27 mouse cellular contexts compared by ENCODE assay signal in the genomic region with DNA sequence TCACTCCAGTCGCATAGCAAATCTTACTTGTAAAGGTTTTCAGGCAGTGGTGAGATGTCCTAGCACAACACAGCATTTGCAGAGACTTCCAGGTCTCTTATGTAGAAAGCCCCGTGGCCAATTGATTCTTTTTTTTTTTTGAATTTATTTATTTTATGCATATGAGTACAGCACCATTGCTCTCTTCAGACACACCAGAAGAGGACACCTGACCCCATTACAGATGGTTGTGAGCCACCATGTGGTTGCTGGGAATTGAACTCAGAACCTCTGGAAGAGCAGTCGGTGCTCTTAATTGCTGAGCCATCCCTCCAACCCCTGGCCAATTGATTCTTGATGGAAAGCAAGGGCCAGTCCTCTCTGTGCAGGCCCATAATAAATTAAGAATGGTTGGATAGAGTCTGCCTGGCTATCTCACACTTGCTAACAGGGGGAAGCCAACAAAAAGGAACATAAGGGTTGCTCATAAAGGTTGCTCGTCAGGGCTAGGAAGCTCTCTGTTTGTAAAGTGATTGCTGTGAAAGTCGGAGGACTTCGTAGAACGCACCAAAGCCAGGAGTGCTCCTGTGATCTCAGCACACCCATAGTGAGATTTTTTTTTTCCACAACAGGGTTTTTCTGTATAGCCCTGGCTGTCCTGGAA. TPM values are rescaled to one million over a fixed set of nuclear protein-coding genes. Genes with fewer than 3 reads are reported as not detected.
"Had no signal": no experiment of that assay in that cellular context is flagged by ENCODE, and none has a peak within 500 bp of the region (broad histone marks: within the 10 kb centered on the region; RNA-seq: fewer than 3 reads in every experiment).

No protein-coding gene starts in this region.

- H3K4me1 ChIP-seq: embryonic facial prominence, embryonic 15.5 days; forebrain, embryonic 15.5 days had no signal

- H3K9ac ChIP-seq: embryonic facial prominence, embryonic 12.5 days; embryonic facial prominence, embryonic 13.5 days; embryonic facial prominence, embryonic 15.5 days; forebrain, embryonic 12.5 days; forebrain, embryonic 13.5 days; forebrain, embryonic 15.5 days; forebrain, postnatal 0 days had no signal

- ATAC-seq: forebrain, embryonic 13.5 days; forebrain, embryonic 14.5 days; forebrain, embryonic 15.5 days; forebrain, embryonic 16.5 days; forebrain, postnatal 0 days had no signal

- H3K4me3 ChIP-seq: embryonic facial prominence, embryonic 10.5 days; embryonic facial prominence, embryonic 12.5 days; embryonic facial prominence, embryonic 13.5 days; embryonic facial prominence, embryonic 15.5 days; erythroblast, embryonic 14.5 days; forebrain, embryonic 10.5 days; forebrain, embryonic 12.5 days; forebrain, embryonic 13.5 days; forebrain, embryonic 15.5 days; gastrocnemius, adult 2 months; heart, adult 2 months had no signal

- H3K27ac ChIP-seq: embryonic facial prominence, embryonic 10.5 days; embryonic facial prominence, embryonic 12.5 days; embryonic facial prominence, embryonic 13.5 days; embryonic facial prominence, embryonic 15.5 days; forebrain, embryonic 10.5 days; forebrain, embryonic 12.5 days; forebrain, embryonic 13.5 days; forebrain, embryonic 15.5 days; gastrocnemius, adult 2 months; heart, adult 2 months had no signal

- H3K27me3 ChIP-seq: embryonic facial prominence, embryonic 12.5 days; embryonic facial prominence, embryonic 13.5 days; embryonic facial prominence, embryonic 15.5 days; forebrain, embryonic 12.5 days; forebrain, embryonic 15.5 days had no signal

- H3K4me2 ChIP-seq: embryonic facial prominence, embryonic 12.5 days; embryonic facial prominence, embryonic 13.5 days; embryonic facial prominence, embryonic 15.5 days; forebrain, embryonic 12.5 days; forebrain, embryonic 13.5 days; forebrain, embryonic 15.5 days had no signal

- DNase-seq: cerebellum, adult 9-10 months; cerebellum, adult 9-11 months; cerebellum, postnatal 10 days; cerebellum, postnatal 14 days; cerebellum, postnatal 25 days; cerebellum, postnatal 36 days; embryo, embryonic 11 days; forebrain, postnatal 0 days; gastrocnemius, adult 2 months; gastrocnemius, postnatal 10 days; gastrocnemius, postnatal 14 days; gastrocnemius, postnatal 25 days; gastrocnemius, postnatal 36 days; heart, adult 11 months; heart, adult 18-20 months; heart, adult 2 months had no signal

- H3K36me3 ChIP-seq: embryonic facial prominence, embryonic 10.5 days; embryonic facial prominence, embryonic 12.5 days; embryonic facial prominence, embryonic 13.5 days; embryonic facial prominence, embryonic 15.5 days; forebrain, embryonic 10.5 days; forebrain, embryonic 12.5 days; forebrain, embryonic 15.5 days had no signal

- H3K9me3 ChIP-seq: embryonic facial prominence, embryonic 10.5 days; embryonic facial prominence, embryonic 12.5 days; embryonic facial prominence, embryonic 13.5 days; embryonic facial prominence, embryonic 15.5 days; forebrain, embryonic 10.5 days; forebrain, embryonic 12.5 days; forebrain, embryonic 13.5 days; forebrain, embryonic 15.5 days had no signal

RNA-seq across cellular contexts. Expression of a gene that starts 9.4 kb away (rescaled TPM):
- polyA plus RNA-seq: erythroblast, embryonic 14.5 days had no signal
